Mouse (Mus musculus) embryonic facial prominence, embryonic 15.5 days (tissue): ENCODE measurements around the gene Gda. TPM values are rescaled to one million over a fixed set of nuclear protein-coding genes. Genes with fewer than 3 reads are reported as not detected.

Experiments used
- ATAC-seq: fragments of 200-750 bp; cut with Nextera tagmentation; 2 replicates; pipeline ENCODE4 v1.8.0; 2017; ENCODE audit warnings: low read depth, moderate TSS enrichment; ENCODE audit not compliant: insufficient number of reproducible peaks, low FRiP score, low TSS enrichment
- H3K27ac ChIP-seq: fragments of 300-500 bp; sonication (generic); replicated peaks from 2 replicates; pipeline ENCODE4 v1.5.1; 2015; ENCODE audit warnings: mild to moderate bottlenecking, inconsistent platforms
- H3K27me3 ChIP-seq: fragments of 300-500 bp; sonication (generic); 2 replicates; pipeline ENCODE4 v1.6.1; 2015; ENCODE audit warnings: inconsistent platforms
- H3K36me3 ChIP-seq: fragments of 300-500 bp; sonication (generic); 2 replicates; pipeline ENCODE4 v1.6.1; 2015; ENCODE audit warnings: mild to moderate bottlenecking, inconsistent platforms
- H3K4me1 ChIP-seq: fragments of 300-500 bp; sonication (generic); 2 replicates; pipeline ENCODE4 v1.6.1; 2015; ENCODE audit warnings: inconsistent platforms
- H3K4me2 ChIP-seq: fragments of 300-500 bp; sonication (generic); replicated peaks from 2 replicates; pipeline ENCODE4 v1.6.1; 2015; ENCODE audit warnings: mild to moderate bottlenecking, inconsistent platforms
- H3K4me3 ChIP-seq: fragments of 300-500 bp; sonication (generic); replicated peaks from 2 replicates; pipeline ENCODE4 v1.5.1; 2015; ENCODE audit warnings: mild to moderate bottlenecking, inconsistent platforms
- H3K9ac ChIP-seq: fragments of 300-500 bp; sonication (generic); 2 replicates; pipeline ENCODE4 v1.6.1; 2015; ENCODE audit warnings: inconsistent platforms
- H3K9me3 ChIP-seq: fragments of 300-500 bp; sonication (generic); replicated peaks from 2 replicates; pipeline ENCODE4 v1.6.1; 2016; ENCODE audit warnings: inconsistent platforms
- WGBS: fragments of 180-500 bp; shearing (Covaris S2); methylation state at CpG from one replicate; pipeline ENCODE4 v1.1.7; 2015; 5-methylcytosine and 5-hydroxymethylcytosine counted together
- polyA plus RNA-seq: library from polyadenylated mRNA; unstranded; fragments of >200 nt; fragmentation: Nextera tagmentation; extraction: Ambion mirVana; gene quantifications from 2 replicates; pipeline ENCODE4 v1.2.1, GENCODE M21; 2015

The Gda gene
- polyA plus RNA-seq, 1 experiment from 2014 or later, result 0.49 TPM

- H3K9me3 ChIP-seq, result no peaks in the 10 kb centered on the region
- H3K4me1 ChIP-seq, result no peaks in the 10 kb centered on the region
- 82% methylated on average over 2 of the region's 2 CpGs for WGBS
Observed at GRCm38 (mm10) chr19:21482096-21482495, 8.9 kb upstream of the Gda start.

DNA sequence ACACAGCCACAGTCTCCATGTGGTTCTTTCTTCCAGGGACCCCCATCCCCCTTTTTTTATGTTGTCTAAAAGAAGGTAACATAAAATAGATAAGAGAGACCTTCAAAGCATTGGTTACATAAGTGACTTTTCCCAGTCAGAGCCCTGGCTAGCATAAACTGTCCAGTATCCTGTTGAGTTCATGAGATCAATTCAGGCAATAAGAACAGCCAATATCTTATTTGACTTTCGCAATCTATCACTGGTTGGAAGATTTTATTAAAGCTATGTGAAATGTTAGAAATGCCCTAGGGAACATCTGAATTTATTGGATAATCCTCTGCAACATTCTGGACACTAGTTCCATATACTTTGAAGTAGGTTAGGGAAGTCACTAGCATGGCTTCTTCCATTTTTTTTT is 7.8 kb upstream of the Gda start:
- no peak overlapping the region for H3K27ac ChIP-seq
- no peaks in the 10 kb centered on the region for H3K27me3 ChIP-seq
- H3K36me3 ChIP-seq, result no peaks in the 10 kb centered on the region
- no peaks in the 10 kb centered on the region for H3K4me1 ChIP-seq
- no peak for ATAC-seq
- 94% methylated on average over 1 of the region's 1 CpGs for WGBS
- no peak overlapping the region for H3K4me2 ChIP-seq
- H3K9me3 ChIP-seq, result no peaks in the 10 kb centered on the region
- H3K9ac ChIP-seq, result no peak overlapping the region
- H3K4me3 ChIP-seq, result no peak overlapping the region

More at GRCm38 (mm10) chr19:21482096-21482495, 8.9 kb upstream of the Gda start:
- no peak overlapping the region for H3K4me3 ChIP-seq
- H3K27ac ChIP-seq, result no peak overlapping the region
- no peak overlapping the region for H3K4me2 ChIP-seq
- H3K9ac ChIP-seq, result no peak overlapping the region
- H3K36me3 ChIP-seq, result no peaks in the 10 kb centered on the region
- no peaks in the 10 kb centered on the region for H3K27me3 ChIP-seq
- no peak for ATAC-seq

DNA sequence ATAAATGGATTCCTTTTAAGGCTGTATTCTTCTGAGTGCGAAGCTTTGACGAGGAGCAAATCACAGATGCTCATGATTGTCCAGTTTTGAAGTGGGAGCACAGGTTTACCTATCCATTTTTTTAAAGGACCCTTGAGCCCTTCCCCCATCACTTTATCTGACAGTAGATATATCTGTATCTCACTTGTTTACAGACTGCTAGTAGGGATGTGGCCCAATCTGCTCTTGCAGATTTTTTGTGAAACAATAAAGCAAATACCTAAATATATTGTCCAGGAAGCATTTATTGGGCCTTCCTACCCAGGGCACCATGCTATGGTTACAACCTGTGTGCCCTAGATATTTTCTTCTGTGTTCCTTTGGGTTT is 6.8 kb upstream of the Gda start:
- no peaks in the 10 kb centered on the region for H3K27me3 ChIP-seq
- no peaks in the 10 kb centered on the region for H3K4me1 ChIP-seq
- no peak overlapping the region for H3K9ac ChIP-seq
- WGBS, result 81% methylated on average over 2 of the region's 2 CpGs
- no peak overlapping the region for H3K4me2 ChIP-seq
- no peaks in the 10 kb centered on the region for H3K36me3 ChIP-seq
- no peaks in the 10 kb centered on the region for H3K9me3 ChIP-seq
- no peak overlapping the region for H3K4me3 ChIP-seq
- no peak overlapping the region for H3K27ac ChIP-seq
- no peak for ATAC-seq

GRCm38 (mm10) chr19:21479183-21480052 is 6.2 kb upstream of the Gda start:
- no peaks in the 10 kb centered on the region for H3K27me3 ChIP-seq
- H3K27ac ChIP-seq, result no peak overlapping the region
- no peak for ATAC-seq
- 65% methylated on average over 18 of the region's 18 CpGs for WGBS
- no peak overlapping the region for H3K9ac ChIP-seq
- no peaks in the 10 kb centered on the region for H3K9me3 ChIP-seq
- no peaks in the 10 kb centered on the region for H3K36me3 ChIP-seq
- H3K4me3 ChIP-seq, result no peak overlapping the region
- no peaks in the 10 kb centered on the region for H3K4me1 ChIP-seq
- no peak overlapping the region for H3K4me2 ChIP-seq

DNA sequence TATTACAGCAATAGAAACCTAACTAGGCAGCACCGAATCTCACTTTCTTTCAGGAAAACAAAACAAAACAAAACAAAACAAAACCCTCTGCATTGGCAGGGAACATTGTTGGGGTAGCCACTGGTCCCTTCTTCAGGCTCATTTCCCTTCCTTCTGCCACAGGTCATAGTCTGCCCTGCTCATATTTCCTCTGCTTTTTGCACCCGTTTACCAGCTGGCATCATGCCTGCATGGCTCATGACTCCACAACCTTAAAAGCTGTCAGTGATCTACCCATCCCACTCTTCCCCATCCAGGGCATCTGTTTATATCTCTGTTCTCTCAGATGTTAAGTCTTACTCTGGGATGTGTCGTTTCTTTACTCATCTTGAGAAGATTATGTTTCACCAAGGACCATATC is 5.3 kb upstream of the Gda start:
- no peak overlapping the region for H3K27ac ChIP-seq
- H3K27me3 ChIP-seq, result no peaks in the 10 kb centered on the region
- no peak for ATAC-seq
- H3K4me3 ChIP-seq, result no peak overlapping the region
- 58% methylated on average over 3 of the region's 3 CpGs for WGBS
- H3K9ac ChIP-seq, result no peak overlapping the region
- no peaks in the 10 kb centered on the region for H3K36me3 ChIP-seq
- H3K4me1 ChIP-seq, result no peaks in the 10 kb centered on the region
- no peaks in the 10 kb centered on the region for H3K9me3 ChIP-seq
- no peak overlapping the region for H3K4me2 ChIP-seq

DNA sequence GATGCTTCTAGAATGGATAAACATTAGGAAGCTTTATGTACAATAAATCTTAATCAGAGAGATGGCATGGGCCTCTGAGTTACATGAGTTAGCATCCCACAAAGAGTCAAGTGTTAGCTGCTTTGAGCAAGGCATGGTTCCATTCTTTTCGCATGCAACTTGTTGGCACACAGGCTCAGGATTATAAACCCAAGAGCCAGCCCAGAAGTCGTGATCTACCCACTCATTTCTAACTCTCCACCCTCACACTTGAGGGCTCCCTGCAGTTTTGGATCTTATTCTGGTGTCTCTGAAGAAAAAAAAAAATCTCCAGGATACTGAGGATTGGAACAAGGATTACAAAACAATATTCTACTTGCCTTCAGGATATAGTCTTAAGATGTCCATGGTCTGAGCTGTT is 4.5 kb upstream of the Gda start:
- no peak overlapping the region for H3K9ac ChIP-seq
- no peak overlapping the region for H3K4me2 ChIP-seq
- H3K27me3 ChIP-seq, result peaks cover 4% of the 10 kb centered on the region; the same call in 1 of the 2 replicates
- H3K9me3 ChIP-seq, result no peaks in the 10 kb centered on the region
- H3K4me1 ChIP-seq, result no peaks in the 10 kb centered on the region
- H3K27ac ChIP-seq, result no peak overlapping the region
- H3K36me3 ChIP-seq, result no peaks in the 10 kb centered on the region
- H3K4me3 ChIP-seq, result no peak overlapping the region
- no peak for ATAC-seq
- WGBS, result 78% methylated on average over 2 of the region's 2 CpGs

GRCm38 (mm10) chr19:21476782-21477181 is 3.5 kb upstream of the Gda start:
- Histone ChIP-seq H3K4me2 (no peak overlapping the region), H3K27me3 (peaks cover 14% of the 10 kb centered on the region), H3K4me3 (no peak overlapping the region), H3K9me3 (no peaks in the 10 kb centered on the region), H3K4me1 (peaks cover 6% of the 10 kb centered on the region; the same call in 1 of the 2 replicates), H3K27ac (no peak overlapping the region), H3K9ac (no peak overlapping the region), H3K36me3 (no peaks in the 10 kb centered on the region)
- ATAC-seq, result no peak
- 76% methylated on average over 3 of the region's 3 CpGs for WGBS

GRCm38 (mm10) chr19:21472121-21472780 is 994 bp downstream of the Gda start:
- Histone ChIP-seq H3K9me3 (no peaks in the 10 kb centered on the region), H3K9ac (0 out of 2 replicates have a peak overlapping the region, but pooled peaks have one; percentile 21), H3K4me3 (peak overlapping the region; percentile 50), H3K4me1 (peaks cover 6% of the 10 kb centered on the region; the same call in 1 of the 2 replicates), H3K4me2 (peak overlapping the region; percentile 90), H3K36me3 (no peaks in the 10 kb centered on the region), H3K27ac (no peak overlapping the region), H3K27me3 (peaks cover 14% of the 10 kb centered on the region)
- ATAC-seq, result peak; percentile 75
- WGBS, result 2% methylated on average over 48 of the region's 48 CpGs

GRCm38 (mm10) chr19:21461221-21461960 is 11.9 kb downstream of the Gda start:
- Histone ChIP-seq H3K27ac (no peak overlapping the region), H3K36me3 (no peaks in the 10 kb centered on the region), H3K9me3 (no peaks in the 10 kb centered on the region), H3K4me2 (no peak overlapping the region), H3K27me3 (no peaks in the 10 kb centered on the region), H3K4me1 (no peaks in the 10 kb centered on the region), H3K4me3 (no peak overlapping the region), H3K9ac (no peak overlapping the region)
- ATAC-seq, result no peak
- WGBS, result 60% methylated on average over 5 of the region's 5 CpGs

- H3K4me1 ChIP-seq, result no peaks in the 10 kb centered on the region
- no peak for ATAC-seq
- H3K27ac ChIP-seq, result no peak overlapping the region
- H3K9me3 ChIP-seq, result no peaks in the 10 kb centered on the region
- WGBS, result 66% methylated on average over 4 of the region's 4 CpGs
- no peaks in the 10 kb centered on the region for H3K36me3 ChIP-seq
- H3K4me3 ChIP-seq, result no peak overlapping the region
- no peak overlapping the region for H3K9ac ChIP-seq
- no peak overlapping the region for H3K4me2 ChIP-seq
- no peaks in the 10 kb centered on the region for H3K27me3 ChIP-seq
Observed at GRCm38 (mm10) chr19:21457461-21457860, 15.8 kb downstream of the Gda start.

DNA sequence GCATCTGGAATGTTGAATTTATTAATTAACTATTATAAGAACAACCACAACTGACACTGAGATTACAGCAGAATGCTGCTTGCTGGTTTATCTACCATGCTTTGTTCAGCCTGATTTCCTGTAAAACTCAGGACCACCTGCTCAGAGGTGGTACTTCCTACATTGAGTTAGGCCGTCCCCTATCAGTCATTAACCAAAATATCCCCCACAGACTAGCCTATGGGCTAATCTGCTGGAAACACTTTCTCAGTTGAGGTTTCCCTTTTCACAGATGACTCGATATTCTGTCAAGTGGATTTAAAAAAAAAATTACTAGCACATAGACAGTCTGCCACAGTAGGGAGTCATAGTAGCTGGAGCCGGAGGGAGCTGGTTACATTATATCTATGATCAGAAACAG is 31.5 kb downstream of the Gda start:
- Histone ChIP-seq H3K4me1 (no peaks in the 10 kb centered on the region), H3K4me3 (no peak overlapping the region), H3K27me3 (no peaks in the 10 kb centered on the region), H3K4me2 (no peak overlapping the region), H3K9me3 (no peaks in the 10 kb centered on the region), H3K27ac (no peak overlapping the region), H3K36me3 (no peaks in the 10 kb centered on the region), H3K9ac (no peak overlapping the region)
- ATAC-seq, result no peak
- 76% methylated on average over 3 of the region's 3 CpGs for WGBS
